Mouse (Mus musculus) layer of hippocampus, adult 9-10 months (tissue): Measurements from ENCODE around the gene Tcf7l1.

Experiments
- DNase-seq: peaks from one replicate; pipeline ENCODE4 v3.0.0; 2022; ENCODE audit warnings: low spot score

Tcf7l1 gene

GRCm38 (mm10) chr6:72663000-72663399 is 126.1 kb downstream of the Tcf7l1 start:
- no peak for DNase-seq

GRCm38 (mm10) chr6:72660391-72660720 is 128.7 kb downstream of the Tcf7l1 start:
- DNase-seq = no peak

- DNase-seq = no peak
Measured at GRCm38 (mm10) chr6:72659717-72660390, 129.2 kb downstream of the Tcf7l1 start.

- DNase-seq = no peak
Measured at GRCm38 (mm10) chr6:72658006-72658405, 131.0 kb downstream of the Tcf7l1 start.

- DNase-seq = no peak
Measured at GRCm38 (mm10) chr6:72656053-72656442, 133.0 kb downstream of the Tcf7l1 start.

- DNase-seq = no peak
Measured at GRCm38 (mm10) chr6:72655309-72656052, 133.6 kb downstream of the Tcf7l1 start.

GRCm38 (mm10) chr6:72654355-72654754 is 134.7 kb downstream of the Tcf7l1 start:
- no peak for DNase-seq

GRCm38 (mm10) chr6:72653419-72653818 is 135.6 kb downstream of the Tcf7l1 start:
- no peak for DNase-seq

- DNase-seq = peak; percentile 27
Measured at GRCm38 (mm10) chr6:72650338-72650851, 138.7 kb downstream of the Tcf7l1 start.

- DNase-seq = no peak
Measured at GRCm38 (mm10) chr6:72648002-72648595, 141.0 kb downstream of the Tcf7l1 start.

- peak; percentile 70 for DNase-seq
Measured at GRCm38 (mm10) chr6:72647383-72647820, 141.7 kb downstream of the Tcf7l1 start.

- DNase-seq = no peak
Measured at GRCm38 (mm10) chr6:72645364-72645763, 143.7 kb downstream of the Tcf7l1 start.

GRCm38 (mm10) chr6:72644576-72644975 is 144.5 kb downstream of the Tcf7l1 start:
- DNase-seq = no peak

GRCm38 (mm10) chr6:72641218-72641954 is 147.7 kb downstream of the Tcf7l1 start:
- DNase-seq = no peak

GRCm38 (mm10) chr6:72636940-72637339 is 152.1 kb downstream of the Tcf7l1 start:
- DNase-seq = no peak

- DNase-seq = peak; percentile 48
Measured at GRCm38 (mm10) chr6:72635760-72636431, 153.2 kb downstream of the Tcf7l1 start.

- DNase-seq = no peak
Measured at GRCm38 (mm10) chr6:72634311-72634710, 154.7 kb downstream of the Tcf7l1 start.

GRCm38 (mm10) chr6:72631700-72632099 is 157.4 kb downstream of the Tcf7l1 start:
- DNase-seq = no peak

- DNase-seq = no peak
Measured at GRCm38 (mm10) chr6:72630961-72631360, 158.1 kb downstream of the Tcf7l1 start.

GRCm38 (mm10) chr6:72630370-72630769 is 158.7 kb downstream of the Tcf7l1 start:
- DNase-seq = no peak

GRCm38 (mm10) chr6:72627276-72627675 is 161.8 kb downstream of the Tcf7l1 start:
- DNase-seq = no peak

- no peak for DNase-seq
Measured at GRCm38 (mm10) chr6:72626391-72626790, 162.7 kb downstream of the Tcf7l1 start.
